Mouse (Mus musculus) erythroblast, embryonic 14.5 days (primary cell): ENCODE measurements around the gene D630003M21Rik.

ENCODE experiments used
- GATA1 ChIP-seq: IDR thresholded peaks from 2 replicates; pipeline ENCODE4 v1.6.1; 2012; ENCODE audit warnings: low read length, inconsistent platforms, mixed read lengths
- TAL1 ChIP-seq: IDR thresholded peaks from 3 replicates; pipeline ENCODE4 v1.6.1; 2012; ENCODE audit warnings: low read length, inconsistent platforms, mixed read lengths

- TF ChIP-seq GATA1 (no peak), TAL1 (no peak)
Observed at GRCm38 (mm10) chr2:158276878-158277277, 47.9 kb upstream of the D630003M21Rik start.
